Mouse (Mus musculus) heart, embryonic 14.5 days (tissue): Measurements from ENCODE around the gene Dab2. TPM values are rescaled to one million over a fixed set of nuclear protein-coding genes. Genes with fewer than 3 reads are reported as not detected.
A peak's percentile ranks its signal among the peaks of the same experiment; 100 is the strongest.

ENCODE experiments used
- ATAC-seq: fragments of 200-750 bp; cut with Nextera tagmentation; 2 replicates; pipeline ENCODE4 v1.8.0; 2017; ENCODE audit warnings: low read depth, moderate TSS enrichment; ENCODE audit not compliant: insufficient number of reproducible peaks, insufficient read depth, low FRiP score
- H3K27ac ChIP-seq, 2 experiments: fragments of 200-500 bp in 1 of 2; fragments of 300-500 bp in 1 of 2; sonication (generic) in 1 of 2; replicated peaks in 1 of 2; 2 replicates each; pipeline ENCODE4 v1.5.1; 2012 to 2014; ENCODE audit warnings: low read depth in 2 of 2, low read length in 2 of 2, control low read depth in 1 of 2, mild to moderate bottlenecking in 1 of 2, mixed read lengths in 1 of 2; ENCODE audit not compliant: control insufficient read depth in 1 of 2, insufficient read depth in 1 of 2
- H3K27me3 ChIP-seq: fragments of 300-500 bp; sonication (generic); 2 replicates; pipeline ENCODE4 v1.6.1; 2014; ENCODE audit warnings: mild to moderate bottlenecking, low read length, control low read depth; ENCODE audit not compliant: control insufficient read depth, insufficient read depth
- H3K36me3 ChIP-seq: fragments of 300-500 bp; sonication (generic); 2 replicates; pipeline ENCODE4 v1.6.1; 2014; ENCODE audit warnings: mild to moderate bottlenecking, control low read depth, low read length, mixed read lengths; ENCODE audit not compliant: control insufficient read depth, insufficient read depth
- H3K4me1 ChIP-seq, 2 experiments: fragments of 200-500 bp in 1 of 2; fragments of 300-500 bp in 1 of 2; sonication (generic) in 1 of 2; 2 replicates each; pipeline ENCODE4 v1.6.1; 2012 to 2014; ENCODE audit warnings: low read length in 2 of 2, control low read depth in 1 of 2, mixed read lengths in 1 of 2; ENCODE audit not compliant: control insufficient read depth in 2 of 2, insufficient read depth in 2 of 2
- H3K4me2 ChIP-seq: fragments of 300-500 bp; sonication (generic); 2 replicates; pipeline ENCODE4 v1.6.1; 2014; ENCODE audit warnings: mild to moderate bottlenecking, low read length
- H3K4me3 ChIP-seq, 2 experiments: fragments of 200-500 bp in 1 of 2; fragments of 300-500 bp in 1 of 2; sonication (generic) in 1 of 2; 2 replicates each; pipeline ENCODE4 v1.5.1; 2012 to 2014; ENCODE audit warnings: low read length in 2 of 2, mild to moderate bottlenecking in 2 of 2, control low read depth in 1 of 2, low read depth in 1 of 2, moderate library complexity in 1 of 2; ENCODE audit not compliant: control insufficient read depth in 1 of 2, insufficient read depth in 1 of 2
- H3K9ac ChIP-seq: fragments of 300-500 bp; sonication (generic); 2 replicates; pipeline ENCODE4 v1.6.1; 2014; ENCODE audit warnings: mild to moderate bottlenecking, low read length
- H3K9me3 ChIP-seq: fragments of 300-500 bp; sonication (generic); 2 replicates; pipeline ENCODE4 v1.6.1; 2016; ENCODE audit warnings: low read length, control low read depth; ENCODE audit not compliant: control insufficient read depth
- WGBS: fragments of 180-500 bp; shearing (Covaris S2); extraction: QIAGEN DNeasy Blood & Tissue Kit; methylation state at CpG from one replicate; pipeline ENCODE4 v1.1.7; 2014; 5-methylcytosine and 5-hydroxymethylcytosine counted together
- polyA plus RNA-seq: library from polyadenylated mRNA; unstranded; fragments of >200 nt; fragmentation: Nextera tagmentation; extraction: Ambion mirVana; gene quantifications from 2 replicates; pipeline ENCODE4 v1.2.1, GENCODE M21; 2014

Dab2 gene
- 36.4 and 37.5 TPM in 2 replicates for polyA plus RNA-seq

GRCm38 (mm10) chr15:6299554-6299953 is at the start of gene Dab2:
Gene Dab2 (plus strand): TSS chr15:6299788.
- H3K27ac ChIP-seq: no peak within 1 kb of the TSS
- 75% methylated on average over 3 of the region's 3 CpGs for WGBS
- H3K36me3 ChIP-seq: no peaks in the 10 kb centered on the region
- no peak within 1 kb of the TSS for H3K9ac ChIP-seq
- no peak for ATAC-seq
- H3K4me2 ChIP-seq: no peak within 1 kb of the TSS
- no peaks in the 10 kb centered on the region for H3K9me3 ChIP-seq
- H3K4me3 ChIP-seq: no peak within 1 kb of the TSS
- H3K27me3 ChIP-seq: no peaks in the 10 kb centered on the region
- no peaks in the 10 kb centered on the region for H3K4me1 ChIP-seq

GRCm38 (mm10) chr15:6253471-6253870 is 46.1 kb upstream of the Dab2 start:
- H3K9me3 ChIP-seq: no peaks in the 10 kb centered on the region
- H3K4me2 ChIP-seq: no peak overlapping the region
- H3K27me3 ChIP-seq: no peaks in the 10 kb centered on the region
- WGBS: 63% methylated on average over 2 of the region's 2 CpGs
- no peaks in the 10 kb centered on the region for H3K36me3 ChIP-seq
- no peak for ATAC-seq
- no peak overlapping the region for H3K4me3 ChIP-seq
- H3K27ac ChIP-seq: no peak overlapping the region
- 0 out of 4 replicates have a peak, but pooled peaks cover 0 to 6% of the 10 kb centered on the region in 2 experiments for H3K4me1 ChIP-seq
- no peak overlapping the region for H3K9ac ChIP-seq

GRCm38 (mm10) chr15:6254383-6254782 is 45.2 kb upstream of the Dab2 start:
- no peak for ATAC-seq
- Histone ChIP-seq H3K4me1 (0 out of 4 replicates have a peak, but pooled peaks cover 0 to 6% of the 10 kb centered on the region in 2 experiments), H3K36me3 (no peaks in the 10 kb centered on the region)

GRCm38 (mm10) chr15:6257049-6257448 is 42.5 kb upstream of the Dab2 start:
- H3K27ac ChIP-seq: no peak overlapping the region
- H3K9ac ChIP-seq: no peak overlapping the region
- WGBS: 70% methylated on average over 2 of the region's 2 CpGs
- no peak for ATAC-seq
- H3K36me3 ChIP-seq: no peaks in the 10 kb centered on the region
- H3K4me2 ChIP-seq: no peak overlapping the region
- H3K27me3 ChIP-seq: no peaks in the 10 kb centered on the region
- H3K9me3 ChIP-seq: no peaks in the 10 kb centered on the region
- peaks cover 3 to 17% of the 10 kb centered on the region in 2 experiments; a peak in 1 of 4 replicates for H3K4me1 ChIP-seq
- H3K4me3 ChIP-seq: no peak overlapping the region

More at GRCm38 (mm10) chr15:6254383-6254782, 45.2 kb upstream of the Dab2 start:
- no peak overlapping the region for H3K4me3 ChIP-seq
- no peak overlapping the region for H3K9ac ChIP-seq
- H3K4me2 ChIP-seq: no peak overlapping the region
- no peaks in the 10 kb centered on the region for H3K9me3 ChIP-seq
- H3K27ac ChIP-seq: no peak overlapping the region
- WGBS: 92% methylated on average over 2 of the region's 2 CpGs
- H3K27me3 ChIP-seq: no peaks in the 10 kb centered on the region

- peak; percentile 79 for ATAC-seq
- WGBS: 12% methylated on average over 3 of the region's 3 CpGs
- Histone ChIP-seq H3K4me3 (no peak overlapping the region), H3K27me3 (no peaks in the 10 kb centered on the region), H3K9me3 (no peaks in the 10 kb centered on the region), H3K27ac (peak overlapping the region; percentile 78 to 81), H3K4me2 (no peak overlapping the region), H3K36me3 (no peaks in the 10 kb centered on the region), H3K4me1 (peaks cover 3 to 17% of the 10 kb centered on the region in 2 experiments; a peak in 1 of 4 replicates), H3K9ac (no peak overlapping the region)
Observed at GRCm38 (mm10) chr15:6259957-6260740, 39.4 kb upstream of the Dab2 start.

- WGBS: 61% methylated on average over 6 of the region's 6 CpGs
- H3K4me3 ChIP-seq: no peak overlapping the region
Observed at GRCm38 (mm10) chr15:6260741-6261430, 38.7 kb upstream of the Dab2 start.

GRCm38 (mm10) chr15:6267147-6267758 is 32.3 kb upstream of the Dab2 start:
- H3K27ac ChIP-seq: no peak overlapping the region
- no peaks in the 10 kb centered on the region for H3K36me3 ChIP-seq
- H3K27me3 ChIP-seq: no peaks in the 10 kb centered on the region
- no peak overlapping the region for H3K4me3 ChIP-seq
- H3K9ac ChIP-seq: no peak overlapping the region
- no peaks in the 10 kb centered on the region for H3K9me3 ChIP-seq
- WGBS: 63% methylated on average over 3 of the region's 3 CpGs
- H3K4me2 ChIP-seq: no peak overlapping the region
- H3K4me1 ChIP-seq: no peaks in the 10 kb centered on the region
- ATAC-seq: no peak

More at GRCm38 (mm10) chr15:6260741-6261430, 38.7 kb upstream of the Dab2 start:
- H3K27me3 ChIP-seq: no peaks in the 10 kb centered on the region
- peak overlapping the region; percentile 78 to 81 for H3K27ac ChIP-seq
- H3K9ac ChIP-seq: no peak overlapping the region
- H3K4me2 ChIP-seq: no peak overlapping the region
- peaks cover 3 to 17% of the 10 kb centered on the region in 2 experiments; a peak in 1 of 4 replicates for H3K4me1 ChIP-seq
- no peak for ATAC-seq
- H3K9me3 ChIP-seq: no peaks in the 10 kb centered on the region
- H3K36me3 ChIP-seq: no peaks in the 10 kb centered on the region
